ENCODE assay signal across 8 mouse cellular contexts in genomic region chr1:153092237-153092975, GRCm38 (mm10).
DNase-seq lines count a peak whose midpoint lies in the region; ATAC-seq and TF ChIP-seq lines count a peak whose summit lies in the region.

No protein-coding gene starts in this region.

- H3K27me3 ChIP-seq in forebrain, embryonic 10.5 days (ENCODE audit: poor library complexity, severe bottlenecking) = peaks cover 51% of the 10 kb centered on the region
- H3K27me3 ChIP-seq in heart, embryonic 12.5 days (replicated peaks) = 0 out of 2 replicates have a peak, but pooled peaks cover 3% of the 10 kb centered on the region
- H3K27me3 ChIP-seq in kidney, postnatal 0 days (ENCODE audit: insufficient read depth, low read length) = no peaks in the 10 kb centered on the region
- H3K27me3 ChIP-seq in liver, embryonic 13.5 days = peaks cover 15% of the 10 kb centered on the region
- no peaks in the 10 kb centered on the region; the same call in 1 of the 2 replicates for H3K27me3 ChIP-seq in neural tube, embryonic 13.5 days

- peak; percentile 76 for TF ChIP-seq CTCF in kidney, postnatal 0 days (IDR thresholded peaks at IDR 0.05; ENCODE audit: low read depth)

- H3K4me2 ChIP-seq in heart, embryonic 12.5 days = peak overlapping the region; percentile 18; the same call in 1 of the 2 replicates
- H3K4me2 ChIP-seq in kidney, postnatal 0 days (ENCODE audit: low read length) = no peak overlapping the region
- H3K4me2 ChIP-seq in liver, embryonic 13.5 days = no peak overlapping the region
- no peak overlapping the region for H3K4me2 ChIP-seq in neural tube, embryonic 13.5 days

- no peaks in the 10 kb centered on the region for H3K9me3 ChIP-seq in ES-E14 (ENCODE audit: control insufficient read depth, insufficient read depth, low read depth, low read length)
- H3K9me3 ChIP-seq in forebrain, embryonic 10.5 days = no peaks in the 10 kb centered on the region
- no peaks in the 10 kb centered on the region for H3K9me3 ChIP-seq in heart, embryonic 12.5 days (replicated peaks)
- H3K9me3 ChIP-seq in kidney, postnatal 0 days (replicated peaks; ENCODE audit: low read length) = no peaks in the 10 kb centered on the region
- no peaks in the 10 kb centered on the region for H3K9me3 ChIP-seq in liver, embryonic 13.5 days (replicated peaks)
- no peaks in the 10 kb centered on the region for H3K9me3 ChIP-seq in neural tube, embryonic 13.5 days

- peak overlapping the region; percentile 45; the same call in 1 of the 2 replicates for H3K9ac ChIP-seq in ES-E14 (ENCODE audit: insufficient read depth, low read depth, low read length, poor library complexity, severe bottlenecking)
- no peak overlapping the region for H3K9ac ChIP-seq in heart, embryonic 12.5 days
- no peak overlapping the region for H3K9ac ChIP-seq in kidney, postnatal 0 days (ENCODE audit: low read depth, low read length)
- H3K9ac ChIP-seq in liver, embryonic 13.5 days = no peak overlapping the region
- H3K9ac ChIP-seq in neural tube, embryonic 13.5 days = no peak overlapping the region

- ATAC-seq in heart, embryonic 12.5 days (ENCODE audit: insufficient number of reproducible peaks, low FRiP score) = peak; percentile 26; the same call in 1 of the 2 replicates
- ATAC-seq in kidney, postnatal 0 days (replicated peaks; ENCODE audit: low FRiP score, low read depth) = peak; percentile 58
- ATAC-seq in liver, embryonic 13.5 days (ENCODE audit: low read depth) = no peak
- ATAC-seq in neural tube, embryonic 13.5 days (ENCODE audit: low read depth) = peak; percentile 57

- no peak overlapping the region; a peak in 1 of 4 replicates for H3K4me3 ChIP-seq in ES-E14 (ENCODE audit: insufficient read depth in 1 of 2, low read depth in 1 of 2, low read length in 2 of 2, poor library complexity in 1 of 2, severe bottlenecking in 1 of 2)
- H3K4me3 ChIP-seq in brown adipose tissue, adult 24 weeks (ENCODE audit: insufficient read depth, low read depth, low read length) = no peak overlapping the region
- no peak overlapping the region for H3K4me3 ChIP-seq in forebrain, embryonic 10.5 days
- H3K4me3 ChIP-seq in heart, embryonic 12.5 days = no peak overlapping the region
- H3K4me3 ChIP-seq in kidney, postnatal 0 days (replicated peaks; ENCODE audit: low read depth, low read length) = no peak overlapping the region
- H3K4me3 ChIP-seq in liver, embryonic 13.5 days (replicated peaks) = no peak overlapping the region
- no peak overlapping the region for H3K4me3 ChIP-seq in neural tube, embryonic 13.5 days

- peak overlapping the region; percentile 88 for H3K27ac ChIP-seq in ES-E14 (ENCODE audit: insufficient read depth, low read depth, low read length, poor library complexity, severe bottlenecking)
- H3K27ac ChIP-seq in brown adipose tissue, adult 24 weeks (replicated peaks; ENCODE audit: low read depth, low read length) = peak overlapping the region; percentile 24; the same call in 1 of the 2 replicates
- peak overlapping the region; percentile 68; the same call in 1 of the 2 replicates for H3K27ac ChIP-seq in forebrain, embryonic 10.5 days
- H3K27ac ChIP-seq in heart, embryonic 12.5 days (ENCODE audit: poor library complexity, severe bottlenecking) = no peak overlapping the region
- peak overlapping the region; percentile 75; the same call in 1 of the 2 replicates for H3K27ac ChIP-seq in kidney, postnatal 0 days
- H3K27ac ChIP-seq in liver, embryonic 13.5 days = no peak overlapping the region
- H3K27ac ChIP-seq in neural tube, embryonic 13.5 days (replicated peaks) = 0 out of 2 replicates have a peak overlapping the region, but pooled peaks have one; percentile 29

- peaks cover 8 to 29% of the 10 kb centered on the region in 2 experiments for H3K4me1 ChIP-seq in ES-E14 (ENCODE audit: control insufficient read depth in 2 of 2, insufficient read depth in 2 of 2, low read length in 2 of 2, poor library complexity in 1 of 2)
- H3K4me1 ChIP-seq in brown adipose tissue, adult 24 weeks (ENCODE audit: control insufficient read depth, insufficient read depth, insufficient read length, low read length) = no peaks in the 10 kb centered on the region
- peaks cover 61% of the 10 kb centered on the region for H3K4me1 ChIP-seq in forebrain, embryonic 10.5 days
- H3K4me1 ChIP-seq in heart, embryonic 12.5 days (replicated peaks) = peaks cover 19% of the 10 kb centered on the region
- H3K4me1 ChIP-seq in kidney, postnatal 0 days (replicated peaks; ENCODE audit: insufficient read depth, low read length) = peaks cover 12% of the 10 kb centered on the region; the same call in 1 of the 2 replicates
- H3K4me1 ChIP-seq in liver, embryonic 13.5 days (replicated peaks) = 0 out of 2 replicates have a peak, but pooled peaks cover 3% of the 10 kb centered on the region
- peaks cover 20% of the 10 kb centered on the region for H3K4me1 ChIP-seq in neural tube, embryonic 13.5 days (replicated peaks)

- in situ Hi-C loops in ES-E14 (cut with MboI; ENCODE audit: low sequenced_read_pairs in 2 of 2, unreplicated experiment in 2 of 2) = loop anchor here (25.0 kb wide), 1 partner anchor 305 kb away; no protein-coding TSS in a partner anchor

- 54% methylated on average over 5 of the region's 5 CpGs for WGBS in forebrain, embryonic 10.5 days
- WGBS in heart, embryonic 12.5 days = 47% methylated on average over 5 of the region's 5 CpGs
- 56% methylated on average over 5 of the region's 5 CpGs for WGBS in kidney, postnatal 0 days
- WGBS in liver, embryonic 13.5 days (ENCODE audit: insufficient replicate concordance) = 33% methylated on average over 5 of the region's 5 CpGs
- WGBS in neural tube, embryonic 13.5 days = 53% methylated on average over 5 of the region's 5 CpGs

- DNase-seq in ES-E14 (ENCODE audit: low read depth, low spot score) = peak; percentile 94
- peak; percentile 75 for DNase-seq in forebrain, embryonic 10.5 days (ENCODE audit: extremely low spot score, low spot score)
- peak; percentile 87 for DNase-seq in kidney, postnatal 0 days (ENCODE audit: low spot score)
- DNase-seq in liver, embryonic 13.5 days = peak; percentile 11
- peak; percentile 60 for DNase-seq in thymus, postnatal 0 days (ENCODE audit: low spot score)

- H3K36me3 ChIP-seq in ES-E14 (ENCODE audit: control insufficient read depth, insufficient read depth, low read length, poor library complexity, severe bottlenecking) = no peaks in the 10 kb centered on the region; the same call in 1 of the 2 replicates
- H3K36me3 ChIP-seq in forebrain, embryonic 10.5 days (replicated peaks) = no peaks in the 10 kb centered on the region
- no peaks in the 10 kb centered on the region for H3K36me3 ChIP-seq in heart, embryonic 12.5 days
- no peaks in the 10 kb centered on the region for H3K36me3 ChIP-seq in kidney, postnatal 0 days (ENCODE audit: insufficient read depth, low read length)
- no peaks in the 10 kb centered on the region for H3K36me3 ChIP-seq in liver, embryonic 13.5 days
- H3K36me3 ChIP-seq in neural tube, embryonic 13.5 days = peaks cover 33% of the 10 kb centered on the region

TF ChIP-seq in ES-E14, 5 proteins besides CTCF, POLR2A, EP300 and RAD21:
- TF ChIP-seq ZC3H11A (IDR thresholded peaks at IDR 0.05; ENCODE audit: borderline replicate concordance, low read depth, low read length) = peak; percentile 72; the same call in 1 of the 2 replicates
- TF ChIP-seq MAFK (IDR thresholded peaks at IDR 0.05; ENCODE audit: insufficient read depth, low read depth, low read length) = no peak
- TF ChIP-seq ZNF384 (IDR thresholded peaks at IDR 0.05; ENCODE audit: low read depth, low read length) = peak; percentile 85; the same call in 1 of the 2 replicates
- TF ChIP-seq CHD2 (IDR thresholded peaks at IDR 0.05; ENCODE audit: low read depth, low read length) = no peak
- no peak for TF ChIP-seq HCFC1 (IDR thresholded peaks at IDR 0.05; ENCODE audit: borderline replicate concordance, insufficient read depth, low read length)

Comparison
In these comparisons a context has a peak if more than half of its experiments do, and no peak if none do; other contexts are left out.
1. DNase-seq: peak in every context shown above with its lines; median percentile 94 in ES-E14; 87 in kidney, postnatal 0 days; 75 in forebrain, embryonic 10.5 days; 60 in thymus, postnatal 0 days; 11 in liver, embryonic 13.5 days.
2. H3K27ac ChIP-seq: peak in ES-E14 (single experiment), brown adipose tissue, adult 24 weeks (single experiment), forebrain, embryonic 10.5 days (single experiment), kidney, postnatal 0 days (single experiment) and neural tube, embryonic 13.5 days (single experiment); none in heart, embryonic 12.5 days (single experiment) and liver, embryonic 13.5 days (single experiment).